Comparison of ENCODE assay signal across 13 mouse cellular contexts in genomic region chr4:58501012-58501777, GRCm38 (mm10). TPM values are rescaled to one million over a fixed set of nuclear protein-coding genes. Genes with fewer than 3 reads are reported as not detected.
DNase-seq lines count a peak whose midpoint lies in the region; ATAC-seq and TF ChIP-seq lines count a peak whose summit lies in the region.
"Had no signal": no experiment of that assay in that cellular context is flagged by ENCODE, and none has a peak within 500 bp of the region (broad histone marks: within the 10 kb centered on the region; RNA-seq: fewer than 3 reads in every experiment).

No protein-coding gene starts in this region.

- H3K27me3 ChIP-seq in hindbrain, embryonic 12.5 days, result no peaks in the 10 kb centered on the region
- no peaks in the 10 kb centered on the region for H3K27me3 ChIP-seq in midbrain, embryonic 15.5 days (replicated peaks)

- no peak overlapping the region for H3K4me3 ChIP-seq in hindbrain, embryonic 12.5 days
- no peak overlapping the region for H3K4me3 ChIP-seq in midbrain, embryonic 15.5 days
- H3K4me3 ChIP-seq: megakaryocyte, embryonic 14.5 days had no signal

- TF ChIP-seq POLR2A in brain, embryonic 14.5 days (IDR thresholded peaks at IDR 0.05; ENCODE audit: borderline replicate concordance, extremely low read depth, insufficient read depth, insufficient read length, poor library complexity, severe bottlenecking), result no peak

- no peak overlapping the region for H3K27ac ChIP-seq in hindbrain, embryonic 12.5 days
- no peak overlapping the region for H3K27ac ChIP-seq in midbrain, embryonic 15.5 days

- peaks cover 10% of the 10 kb centered on the region for H3K4me1 ChIP-seq in hindbrain, embryonic 12.5 days
- H3K4me1 ChIP-seq in midbrain, embryonic 15.5 days, result peaks cover 3% of the 10 kb centered on the region; the same call in 1 of the 2 replicates
- H3K4me1 ChIP-seq: megakaryocyte, embryonic 14.5 days had no signal

- H3K9me3 ChIP-seq in hindbrain, embryonic 12.5 days (replicated peaks), result no peaks in the 10 kb centered on the region
- no peaks in the 10 kb centered on the region for H3K9me3 ChIP-seq in midbrain, embryonic 15.5 days
- H3K9me3 ChIP-seq: megakaryocyte, embryonic 14.5 days had no signal

- WGBS in hindbrain, embryonic 12.5 days, result 52% methylated on average over 21 of the region's 21 CpGs
- WGBS in midbrain, embryonic 15.5 days, result 50% methylated on average over 21 of the region's 21 CpGs

- H3K4me2 ChIP-seq in hindbrain, embryonic 12.5 days (replicated peaks), result no peak overlapping the region
- no peak overlapping the region for H3K4me2 ChIP-seq in midbrain, embryonic 15.5 days

- no peak overlapping the region for H3K9ac ChIP-seq in hindbrain, embryonic 12.5 days
- H3K9ac ChIP-seq in midbrain, embryonic 15.5 days, result no peak overlapping the region

- peak; percentile 78 for ATAC-seq in hindbrain, embryonic 12.5 days (ENCODE audit: low FRiP score)
- ATAC-seq in midbrain, embryonic 15.5 days (replicated peaks), result peak; percentile 50; the same call in 1 of the 2 replicates
- ATAC-seq: intestine, postnatal 0 days had no signal

- TF ChIP-seq CTCF in brain, embryonic 14.5 days (IDR thresholded peaks at IDR 0.05; ENCODE audit: borderline replicate concordance, extremely low read depth, insufficient read depth, insufficient read length), result no peak

- peak; percentile 29 for DNase-seq in embryo, embryonic 10 days (ENCODE audit: low spot score)
- DNase-seq in embryo, embryonic 9.5 days (ENCODE audit: extremely low spot score), result no peak
- DNase-seq in brain, embryonic 14.5 days (ENCODE audit: low read depth), result peak; percentile 77
- DNase-seq in layer of hippocampus, adult 18-20 months (ENCODE audit: low spot score in 2 of 2), result no peak
- DNase-seq in cerebellum, adult 11 months, result no peak
- no peak for DNase-seq in kidney, adult 18-20 months
- DNase-seq: adrenal gland, postnatal 14 days; cerebellum, postnatal 36 days; right cerebral cortex, postnatal 4 days had no signal

- H3K36me3 ChIP-seq in hindbrain, embryonic 12.5 days, result 0 out of 2 replicates have a peak, but pooled peaks cover 3% of the 10 kb centered on the region
- H3K36me3 ChIP-seq in midbrain, embryonic 15.5 days (replicated peaks), result no peaks in the 10 kb centered on the region

RNA-seq across cellular contexts. Expression of gene Lpar1, which starts 52.5 kb away (rescaled TPM):
- polyA plus RNA-seq in brain, embryonic 14.5 days (2012; rRNA removed), result 11.9 and 12.6 TPM in 2 replicates
- 63.6 and 78.1 TPM in 2 replicates for polyA plus RNA-seq in hindbrain, embryonic 12.5 days (2016; fragmentation: Nextera tagmentation; extraction: Ambion mirVana)
- polyA plus RNA-seq in midbrain, embryonic 15.5 days (2015; fragmentation: Nextera tagmentation; extraction: Ambion mirVana), result 27.6 and 28.7 TPM in 2 replicates
- 10 to 100 TPM; 18.0 to 21.2 TPM for total RNA-seq in layer of hippocampus, adult 18-20 months (2021)

Comparison
In these comparisons a context has a peak if more than half of its experiments do, and no peak if none do; other contexts are left out.
1. DNase-seq: peak in embryo, embryonic 10 days (single experiment) and brain, embryonic 14.5 days (single experiment); none in embryo, embryonic 9.5 days (single experiment), layer of hippocampus, adult 18-20 months (0 of 2), cerebellum, adult 11 months (single experiment) and kidney, adult 18-20 months (single experiment).